Mouse (Mus musculus): ENCODE results near the gene Ubash3a.

DNA sequence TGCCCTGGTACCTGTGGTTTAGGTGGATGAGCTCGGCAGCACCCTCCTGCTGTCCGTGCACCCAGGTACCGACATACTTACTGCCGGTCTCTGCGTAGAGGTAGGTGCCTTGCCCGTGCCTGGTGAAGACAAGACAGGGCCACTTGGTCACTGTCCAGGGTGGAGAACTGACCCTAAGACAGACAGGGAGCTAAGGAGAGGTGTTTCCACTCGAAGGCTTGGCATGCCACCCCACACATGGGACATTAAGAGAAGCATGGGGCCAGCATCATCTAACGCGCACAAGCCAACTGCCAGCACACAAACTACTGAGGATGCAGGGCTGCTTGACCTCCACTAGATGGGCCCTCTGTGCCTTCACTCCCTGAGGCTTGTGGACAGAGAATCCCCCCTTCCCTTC is 58.2 kb downstream of the Ubash3a start:
- TF ChIP-seq POLR2A (IDR thresholded peaks at IDR 0.05; ENCODE audit: control insufficient read depth, low read depth, low read length), result no peak
- TF ChIP-seq CTCF (IDR thresholded peaks at IDR 0.05; ENCODE audit: control insufficient read depth, insufficient read depth, insufficient replicate concordance, low read depth, low read length), result no peak

Data from testis, adult 2 months (tissue).